Mouse (Mus musculus): Measurements from ENCODE around the gene Aebp2.

DNA sequence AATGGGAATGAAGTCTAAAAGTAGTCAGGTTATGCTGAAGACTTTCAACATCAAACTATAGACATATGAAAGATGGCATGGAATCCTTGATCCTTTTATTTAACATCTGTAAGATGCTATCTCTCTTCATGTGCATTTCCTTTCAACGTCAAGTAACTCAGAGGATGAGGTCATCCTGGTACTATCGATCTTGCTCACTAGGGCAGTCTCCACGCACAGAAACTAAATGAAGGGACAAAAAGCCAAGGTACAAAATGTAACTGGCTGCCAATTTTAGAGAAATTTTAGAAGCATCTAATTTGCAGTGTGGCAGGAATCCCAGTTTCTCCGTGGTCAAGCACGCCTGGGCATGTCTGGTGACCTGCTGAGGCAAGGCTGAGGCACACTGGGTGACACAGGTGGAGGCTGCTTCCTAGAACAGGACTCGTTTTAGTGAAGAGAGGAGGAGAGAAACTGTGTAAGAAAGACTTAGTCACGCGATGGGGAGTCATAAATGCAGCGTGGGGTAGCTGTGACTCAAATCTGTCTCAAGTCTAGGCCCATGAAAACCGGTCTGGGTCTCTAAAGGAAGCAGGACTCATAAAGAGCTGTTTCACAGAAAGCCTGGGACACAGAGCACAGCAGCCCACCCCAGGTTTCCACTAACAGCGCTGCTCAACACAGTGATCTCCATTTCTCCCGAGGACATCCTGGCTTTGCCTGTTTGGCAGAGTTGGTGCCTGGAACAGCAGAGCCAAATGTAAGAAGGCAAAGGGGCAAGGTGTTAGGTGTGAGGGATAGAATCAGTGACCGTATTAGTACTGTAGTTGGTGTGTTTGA is 1.7 kb upstream of the Aebp2 start:
- no peak for TF ChIP-seq CTCF (IDR thresholded peaks at IDR 0.05; ENCODE audit: borderline replicate concordance, insufficient read depth, low read depth, low read length)
- no peak for TF ChIP-seq POLR2A (IDR thresholded peaks at IDR 0.05; ENCODE audit: borderline replicate concordance, insufficient read depth, low read length)
